Mouse (Mus musculus) heart, embryonic 14.5 days (tissue): ENCODE measurements around the gene Cyp2d10. TPM values are rescaled to one million over a fixed set of nuclear protein-coding genes. Genes with fewer than 3 reads are reported as not detected.

Experiments used
- ATAC-seq: fragments of 200-750 bp; cut with Nextera tagmentation; 2 replicates; pipeline ENCODE4 v1.8.0; 2017; ENCODE audit warnings: low read depth, moderate TSS enrichment; ENCODE audit not compliant: insufficient number of reproducible peaks, insufficient read depth, low FRiP score
- H3K27ac ChIP-seq, 2 experiments: fragments of 200-500 bp in 1 of 2; fragments of 300-500 bp in 1 of 2; sonication (generic) in 1 of 2; replicated peaks in 1 of 2; 2 replicates each; pipeline ENCODE4 v1.5.1; 2012 to 2014; ENCODE audit warnings: low read depth in 2 of 2, low read length in 2 of 2, control low read depth in 1 of 2, mild to moderate bottlenecking in 1 of 2, mixed read lengths in 1 of 2; ENCODE audit not compliant: control insufficient read depth in 1 of 2, insufficient read depth in 1 of 2
- H3K27me3 ChIP-seq: fragments of 300-500 bp; sonication (generic); 2 replicates; pipeline ENCODE4 v1.6.1; 2014; ENCODE audit warnings: mild to moderate bottlenecking, low read length, control low read depth; ENCODE audit not compliant: control insufficient read depth, insufficient read depth
- H3K36me3 ChIP-seq: fragments of 300-500 bp; sonication (generic); 2 replicates; pipeline ENCODE4 v1.6.1; 2014; ENCODE audit warnings: mild to moderate bottlenecking, control low read depth, low read length, mixed read lengths; ENCODE audit not compliant: control insufficient read depth, insufficient read depth
- H3K4me1 ChIP-seq, 2 experiments: fragments of 200-500 bp in 1 of 2; fragments of 300-500 bp in 1 of 2; sonication (generic) in 1 of 2; 2 replicates each; pipeline ENCODE4 v1.6.1; 2012 to 2014; ENCODE audit warnings: low read length in 2 of 2, control low read depth in 1 of 2, mixed read lengths in 1 of 2; ENCODE audit not compliant: control insufficient read depth in 2 of 2, insufficient read depth in 2 of 2
- H3K4me2 ChIP-seq: fragments of 300-500 bp; sonication (generic); 2 replicates; pipeline ENCODE4 v1.6.1; 2014; ENCODE audit warnings: mild to moderate bottlenecking, low read length
- H3K4me3 ChIP-seq, 2 experiments: fragments of 200-500 bp in 1 of 2; fragments of 300-500 bp in 1 of 2; sonication (generic) in 1 of 2; 2 replicates each; pipeline ENCODE4 v1.5.1; 2012 to 2014; ENCODE audit warnings: low read length in 2 of 2, mild to moderate bottlenecking in 2 of 2, control low read depth in 1 of 2, low read depth in 1 of 2, moderate library complexity in 1 of 2; ENCODE audit not compliant: control insufficient read depth in 1 of 2, insufficient read depth in 1 of 2
- H3K9ac ChIP-seq: fragments of 300-500 bp; sonication (generic); 2 replicates; pipeline ENCODE4 v1.6.1; 2014; ENCODE audit warnings: mild to moderate bottlenecking, low read length
- H3K9me3 ChIP-seq: fragments of 300-500 bp; sonication (generic); 2 replicates; pipeline ENCODE4 v1.6.1; 2016; ENCODE audit warnings: low read length, control low read depth; ENCODE audit not compliant: control insufficient read depth
- WGBS: fragments of 180-500 bp; shearing (Covaris S2); extraction: QIAGEN DNeasy Blood & Tissue Kit; methylation state at CpG from one replicate; pipeline ENCODE4 v1.1.7; 2014; 5-methylcytosine and 5-hydroxymethylcytosine counted together
- polyA plus RNA-seq: library from polyadenylated mRNA; unstranded; fragments of >200 nt; fragmentation: Nextera tagmentation; extraction: Ambion mirVana; gene quantifications from 2 replicates; pipeline ENCODE4 v1.2.1, GENCODE M21; 2014

Gene Cyp2d10
- polyA plus RNA-seq, 1 experiment from 2014 or later: not detected

- H3K9ac ChIP-seq: no peak overlapping the region
- H3K4me3 ChIP-seq: no peak overlapping the region
- no peaks in the 10 kb centered on the region for H3K36me3 ChIP-seq
- H3K4me1 ChIP-seq: peaks cover 2 to 4% of the 10 kb centered on the region in 2 experiments; a peak in 2 of 4 replicates
- H3K27me3 ChIP-seq: no peaks in the 10 kb centered on the region
- H3K9me3 ChIP-seq: no peaks in the 10 kb centered on the region
- WGBS: 74% methylated on average over 1 of the region's 1 CpGs
- no peak overlapping the region for H3K27ac ChIP-seq
- ATAC-seq: no peak
- no peak overlapping the region for H3K4me2 ChIP-seq
Measured at GRCm38 (mm10) chr15:82418616-82419015, 11.6 kb upstream of the Cyp2d10 start.

- Histone ChIP-seq H3K27me3 (no peaks in the 10 kb centered on the region), H3K4me3 (no peak overlapping the region), H3K9ac (peak overlapping the region; percentile 10; the same call in 1 of the 2 replicates), H3K36me3 (no peaks in the 10 kb centered on the region), H3K27ac (no peak overlapping the region), H3K4me1 (peaks cover 2 to 4% of the 10 kb centered on the region in 2 experiments; a peak in 2 of 4 replicates), H3K4me2 (peak overlapping the region; percentile 50), H3K9me3 (no peaks in the 10 kb centered on the region)
- peak; percentile 77; the same call in 1 of the 2 replicates for ATAC-seq
- 32% methylated on average over 16 of the region's 16 CpGs for WGBS
Measured at GRCm38 (mm10) chr15:82416797-82417789, 10.1 kb upstream of the Cyp2d10 start.

- WGBS: 76% methylated on average over 4 of the region's 4 CpGs
- no peak overlapping the region for H3K9ac ChIP-seq
- H3K27ac ChIP-seq: no peak overlapping the region
- H3K9me3 ChIP-seq: no peaks in the 10 kb centered on the region
- no peaks in the 10 kb centered on the region for H3K27me3 ChIP-seq
- ATAC-seq: no peak
- H3K36me3 ChIP-seq: no peaks in the 10 kb centered on the region
- no peak overlapping the region for H3K4me3 ChIP-seq
- H3K4me1 ChIP-seq: no peaks in the 10 kb centered on the region
- no peak overlapping the region for H3K4me2 ChIP-seq
Measured at GRCm38 (mm10) chr15:82407536-82407935, 541 bp upstream of the Cyp2d10 start.

GRCm38 (mm10) chr15:82404163-82404562 is 2.8 kb downstream of the Cyp2d10 start:
- Histone ChIP-seq H3K27ac (no peak overlapping the region), H3K27me3 (no peaks in the 10 kb centered on the region), H3K9me3 (no peaks in the 10 kb centered on the region), H3K4me1 (no peaks in the 10 kb centered on the region), H3K4me3 (no peak overlapping the region), H3K9ac (no peak overlapping the region), H3K36me3 (no peaks in the 10 kb centered on the region), H3K4me2 (no peak overlapping the region)
- 73% methylated on average over 3 of the region's 3 CpGs for WGBS
- no peak for ATAC-seq

- Histone ChIP-seq H3K9ac (no peak overlapping the region), H3K27ac (no peak overlapping the region), H3K4me1 (no peaks in the 10 kb centered on the region), H3K4me2 (no peak overlapping the region), H3K4me3 (no peak overlapping the region), H3K36me3 (no peaks in the 10 kb centered on the region), H3K9me3 (no peaks in the 10 kb centered on the region), H3K27me3 (no peaks in the 10 kb centered on the region)
- 87% methylated on average over 9 of the region's 9 CpGs for WGBS
- no peak for ATAC-seq
Measured at GRCm38 (mm10) chr15:82403606-82404005, 3.4 kb downstream of the Cyp2d10 start.

GRCm38 (mm10) chr15:82402741-82403140 is 4.3 kb downstream of the Cyp2d10 start:
- no peaks in the 10 kb centered on the region for H3K27me3 ChIP-seq
- H3K9ac ChIP-seq: no peak overlapping the region
- no peaks in the 10 kb centered on the region for H3K4me1 ChIP-seq
- no peaks in the 10 kb centered on the region for H3K36me3 ChIP-seq
- WGBS: 74% methylated on average over 6 of the region's 6 CpGs
- H3K9me3 ChIP-seq: no peaks in the 10 kb centered on the region
- no peak overlapping the region for H3K4me3 ChIP-seq
- no peak overlapping the region for H3K4me2 ChIP-seq
- ATAC-seq: no peak
- H3K27ac ChIP-seq: no peak overlapping the region

GRCm38 (mm10) chr15:82402106-82402505 is 4.9 kb downstream of the Cyp2d10 start:
- Histone ChIP-seq H3K27ac (no peak overlapping the region), H3K36me3 (no peaks in the 10 kb centered on the region), H3K4me2 (no peak overlapping the region), H3K9ac (no peak overlapping the region), H3K27me3 (no peaks in the 10 kb centered on the region), H3K9me3 (no peaks in the 10 kb centered on the region), H3K4me1 (no peaks in the 10 kb centered on the region), H3K4me3 (no peak overlapping the region)
- ATAC-seq: no peak
